Mouse (Mus musculus): ENCODE measurements around the gene Sorbs1. TPM values are rescaled to one million over a fixed set of nuclear protein-coding genes. Genes with fewer than 3 reads are reported as not detected.

Sorbs1 gene
- polyA plus RNA-seq, 1 experiment from 2014 or later, result 111 TPM

- TF ChIP-seq EP300 (optimal IDR thresholded peaks at IDR 0.05) (no peak), CTCF (IDR thresholded peaks at IDR 0.05; ENCODE audit: low read depth) (no peak)
- Histone ChIP-seq H3K4me3 (ENCODE audit: low read depth, low read length) (no peak overlapping the region), H3K36me3 (ENCODE audit: control insufficient read depth, insufficient read depth, low read length) (no peaks in the 10 kb centered on the region), H3K27ac (replicated peaks) (no peak overlapping the region; the same call in 1 of the 2 replicates), H3K4me2 (replicated peaks; ENCODE audit: low read depth) (no peak overlapping the region), H3K4me1 (replicated peaks; ENCODE audit: control insufficient read depth, insufficient read depth) (no peaks in the 10 kb centered on the region), H3K9ac (ENCODE audit: low read length) (no peak overlapping the region), H3K27me3 (ENCODE audit: control insufficient read depth, insufficient read depth, low read length) (no peaks in the 10 kb centered on the region), H3K9me3 (ENCODE audit: control insufficient read depth, low read length) (no peaks in the 10 kb centered on the region)
- WGBS, result 82% methylated on average over 16 of the region's 16 CpGs
- DNase-seq (ENCODE audit: low spot score) (no peak), ATAC-seq (ENCODE audit: low FRiP score, low TSS enrichment) (no peak)
Measured at GRCm38 (mm10) chr19:40426103-40426960, 87.2 kb downstream of the Sorbs1 start.

GRCm38 (mm10) chr19:40425326-40425725, 88.3 kb downstream of the Sorbs1 start:
- TF ChIP-seq EP300 (optimal IDR thresholded peaks at IDR 0.05) (no peak), CTCF (IDR thresholded peaks at IDR 0.05; ENCODE audit: low read depth) (no peak)
- Histone ChIP-seq H3K36me3 (ENCODE audit: control insufficient read depth, insufficient read depth, low read length) (no peaks in the 10 kb centered on the region), H3K4me3 (ENCODE audit: low read depth, low read length) (no peak overlapping the region), H3K9me3 (ENCODE audit: control insufficient read depth, low read length) (no peaks in the 10 kb centered on the region), H3K9ac (ENCODE audit: low read length) (no peak overlapping the region), H3K4me2 (replicated peaks; ENCODE audit: low read depth) (no peak overlapping the region), H3K27ac (replicated peaks) (no peak overlapping the region; the same call in 1 of the 2 replicates), H3K27me3 (ENCODE audit: control insufficient read depth, insufficient read depth, low read length) (no peaks in the 10 kb centered on the region), H3K4me1 (replicated peaks; ENCODE audit: control insufficient read depth, insufficient read depth) (no peaks in the 10 kb centered on the region)
- DNase-seq (ENCODE audit: low spot score) (no peak), ATAC-seq (ENCODE audit: low FRiP score, low TSS enrichment) (no peak)
- 40% methylated on average over 5 of the region's 5 CpGs for WGBS

- Histone ChIP-seq H3K9me3 (ENCODE audit: control insufficient read depth, low read length) (no peaks in the 10 kb centered on the region), H3K4me1 (replicated peaks; ENCODE audit: control insufficient read depth, insufficient read depth) (no peaks in the 10 kb centered on the region), H3K36me3 (ENCODE audit: control insufficient read depth, insufficient read depth, low read length) (no peaks in the 10 kb centered on the region), H3K9ac (ENCODE audit: low read length) (no peak overlapping the region), H3K27me3 (ENCODE audit: control insufficient read depth, insufficient read depth, low read length) (no peaks in the 10 kb centered on the region), H3K27ac (replicated peaks) (no peak overlapping the region), H3K4me3 (ENCODE audit: low read depth, low read length) (no peak overlapping the region), H3K4me2 (replicated peaks; ENCODE audit: low read depth) (no peak overlapping the region)
- ATAC-seq (ENCODE audit: low FRiP score, low TSS enrichment) (no peak), DNase-seq (ENCODE audit: low spot score) (no peak)
- TF ChIP-seq CTCF (IDR thresholded peaks at IDR 0.05; ENCODE audit: low read depth) (no peak), EP300 (optimal IDR thresholded peaks at IDR 0.05) (no peak)
- WGBS, result 56% methylated on average over 7 of the region's 7 CpGs
Measured at GRCm38 (mm10) chr19:40421037-40421436, 92.5 kb downstream of the Sorbs1 start.

- Histone ChIP-seq H3K9ac (ENCODE audit: low read length) (no peak overlapping the region), H3K9me3 (ENCODE audit: control insufficient read depth, low read length) (no peaks in the 10 kb centered on the region), H3K27me3 (ENCODE audit: control insufficient read depth, insufficient read depth, low read length) (no peaks in the 10 kb centered on the region), H3K4me1 (replicated peaks; ENCODE audit: control insufficient read depth, insufficient read depth) (no peaks in the 10 kb centered on the region), H3K36me3 (ENCODE audit: control insufficient read depth, insufficient read depth, low read length) (no peaks in the 10 kb centered on the region), H3K4me3 (ENCODE audit: low read depth, low read length) (no peak overlapping the region), H3K4me2 (replicated peaks; ENCODE audit: low read depth) (no peak overlapping the region), H3K27ac (replicated peaks) (no peak overlapping the region)
- DNase-seq (ENCODE audit: low spot score) (no peak), ATAC-seq (ENCODE audit: low FRiP score, low TSS enrichment) (no peak)
- no peak for TF ChIP-seq EP300 (optimal IDR thresholded peaks at IDR 0.05)
- no peak for TF ChIP-seq CTCF (IDR thresholded peaks at IDR 0.05; ENCODE audit: low read depth)
- 64% methylated on average over 7 of the region's 7 CpGs for WGBS
Measured at GRCm38 (mm10) chr19:40419315-40419714, 94.3 kb downstream of the Sorbs1 start.

- H3K4me1 ChIP-seq (replicated peaks; ENCODE audit: control insufficient read depth, insufficient read depth), result no peaks in the 10 kb centered on the region
- ATAC-seq (ENCODE audit: low FRiP score, low TSS enrichment) (no peak), DNase-seq (ENCODE audit: low spot score) (no peak)
- no peaks in the 10 kb centered on the region for H3K36me3 ChIP-seq (ENCODE audit: control insufficient read depth, insufficient read depth, low read length)
- H3K9me3 ChIP-seq (ENCODE audit: control insufficient read depth, low read length), result no peaks in the 10 kb centered on the region
- H3K27ac ChIP-seq (replicated peaks), result peak overlapping the region; percentile 24; the same call in 1 of the 2 replicates
- 51% methylated on average over 8 of the region's 8 CpGs for WGBS
- H3K4me2 ChIP-seq (replicated peaks; ENCODE audit: low read depth), result no peak overlapping the region
- H3K9ac ChIP-seq (ENCODE audit: low read length), result no peak overlapping the region
- no peaks in the 10 kb centered on the region for H3K27me3 ChIP-seq (ENCODE audit: control insufficient read depth, insufficient read depth, low read length)
- TF ChIP-seq CTCF (IDR thresholded peaks at IDR 0.05; ENCODE audit: low read depth) (no peak), EP300 (optimal IDR thresholded peaks at IDR 0.05) (no peak)
- no peak overlapping the region for H3K4me3 ChIP-seq (ENCODE audit: low read depth, low read length)
Measured at GRCm38 (mm10) chr19:40417155-40417821, 96.3 kb downstream of the Sorbs1 start.

GRCm38 (mm10) chr19:40415725-40416124, 97.9 kb downstream of the Sorbs1 start:
- Histone ChIP-seq H3K9me3 (ENCODE audit: control insufficient read depth, low read length) (no peaks in the 10 kb centered on the region), H3K9ac (ENCODE audit: low read length) (no peak overlapping the region), H3K27me3 (ENCODE audit: control insufficient read depth, insufficient read depth, low read length) (no peaks in the 10 kb centered on the region), H3K36me3 (ENCODE audit: control insufficient read depth, insufficient read depth, low read length) (no peaks in the 10 kb centered on the region), H3K4me3 (ENCODE audit: low read depth, low read length) (no peak overlapping the region), H3K27ac (replicated peaks) (no peak overlapping the region), H3K4me1 (replicated peaks; ENCODE audit: control insufficient read depth, insufficient read depth) (no peaks in the 10 kb centered on the region), H3K4me2 (replicated peaks; ENCODE audit: low read depth) (no peak overlapping the region)
- ATAC-seq (ENCODE audit: low FRiP score, low TSS enrichment) (no peak), DNase-seq (ENCODE audit: low spot score) (no peak)
- WGBS, result 78% methylated on average over 1 of the region's 1 CpGs
- no peak for TF ChIP-seq EP300 (optimal IDR thresholded peaks at IDR 0.05)
- TF ChIP-seq CTCF (IDR thresholded peaks at IDR 0.05; ENCODE audit: low read depth), result no peak

Data from stomach, postnatal 0 days (tissue).